Mouse (Mus musculus) cerebellum, postnatal 14 days (tissue): ENCODE data around the gene Agfg2.
"Not testable (repeated sequence)": the region's sequence is repeated elsewhere in the genome, so short reads cannot be mapped to it uniquely, and the experiment has no call there.

Experiments
- DNase-seq, 2 experiments: peaks; one replicate each; pipeline ENCODE4 v3.0.0; 2021; ENCODE audit warnings: mixed read lengths in 2 of 2

Agfg2 gene

DNA sequence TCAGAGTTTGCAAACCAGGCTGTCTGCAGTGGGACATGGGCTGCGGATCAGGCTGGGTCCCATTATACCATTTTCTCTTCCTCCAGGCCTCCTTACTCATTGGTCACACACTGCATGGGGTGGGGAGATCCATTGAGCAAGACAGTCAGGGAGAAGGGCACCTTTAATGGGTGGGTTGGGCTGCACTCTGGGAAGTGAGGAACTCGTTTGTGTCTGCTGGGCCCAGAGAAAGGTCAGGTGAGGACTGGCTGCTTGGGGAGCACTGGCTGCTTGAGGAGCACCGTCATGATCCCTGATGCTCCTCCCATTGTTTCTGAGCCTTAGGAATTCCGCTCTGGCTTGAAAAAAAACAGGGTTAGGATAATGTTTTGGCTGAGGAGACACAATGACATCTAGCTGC is 41.6 kb downstream of the Agfg2 start:
- DNase-seq: no peak

DNA sequence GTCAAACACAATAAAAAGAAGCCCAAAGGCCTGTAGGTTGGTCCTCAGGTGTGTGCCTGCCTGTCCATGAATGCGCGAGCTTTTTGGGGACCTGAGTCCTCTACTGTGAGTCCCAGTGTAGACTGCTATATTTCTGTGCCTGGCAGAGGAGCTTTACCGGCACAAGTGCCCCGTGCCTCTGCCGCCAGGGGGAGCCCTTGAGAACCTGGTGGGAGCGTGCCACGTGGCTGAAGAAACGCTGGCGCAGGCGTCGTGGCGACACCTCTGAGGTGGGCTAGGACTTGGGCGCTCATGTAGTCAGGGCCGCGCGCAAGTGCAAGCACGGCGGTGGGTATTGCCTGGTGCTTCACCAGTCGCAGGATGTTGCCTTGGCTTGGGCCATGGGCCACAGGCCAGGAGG is 43.5 kb downstream of the Agfg2 start, which contains the start of gene Sap25:
Gene Sap25, plus strand, starts transcription at position 281 of the 400 bp plus-strand sequence.
- DNase-seq: no peak

DNA sequence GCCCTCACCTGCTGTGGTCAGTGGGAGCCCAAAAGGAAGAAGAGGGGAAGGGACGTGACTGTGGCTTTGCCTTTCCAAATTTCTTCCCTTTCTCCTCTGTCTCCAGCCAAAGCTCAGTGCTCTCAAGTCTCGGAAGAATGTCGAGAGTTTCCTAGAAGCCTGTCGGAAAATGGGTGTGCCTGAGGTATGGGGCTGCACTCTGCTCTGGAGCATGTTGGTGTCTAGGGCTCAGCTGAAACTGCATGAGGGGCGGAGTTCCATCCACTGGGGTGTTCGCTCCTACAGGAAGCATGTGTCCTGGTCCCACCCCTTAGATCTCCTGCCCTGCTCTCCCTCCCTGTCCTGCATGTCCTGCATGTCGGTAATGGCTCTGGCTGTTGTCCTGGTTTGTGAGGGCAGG is 45.1 kb downstream of the Agfg2 start:
- no peak for DNase-seq

DNA sequence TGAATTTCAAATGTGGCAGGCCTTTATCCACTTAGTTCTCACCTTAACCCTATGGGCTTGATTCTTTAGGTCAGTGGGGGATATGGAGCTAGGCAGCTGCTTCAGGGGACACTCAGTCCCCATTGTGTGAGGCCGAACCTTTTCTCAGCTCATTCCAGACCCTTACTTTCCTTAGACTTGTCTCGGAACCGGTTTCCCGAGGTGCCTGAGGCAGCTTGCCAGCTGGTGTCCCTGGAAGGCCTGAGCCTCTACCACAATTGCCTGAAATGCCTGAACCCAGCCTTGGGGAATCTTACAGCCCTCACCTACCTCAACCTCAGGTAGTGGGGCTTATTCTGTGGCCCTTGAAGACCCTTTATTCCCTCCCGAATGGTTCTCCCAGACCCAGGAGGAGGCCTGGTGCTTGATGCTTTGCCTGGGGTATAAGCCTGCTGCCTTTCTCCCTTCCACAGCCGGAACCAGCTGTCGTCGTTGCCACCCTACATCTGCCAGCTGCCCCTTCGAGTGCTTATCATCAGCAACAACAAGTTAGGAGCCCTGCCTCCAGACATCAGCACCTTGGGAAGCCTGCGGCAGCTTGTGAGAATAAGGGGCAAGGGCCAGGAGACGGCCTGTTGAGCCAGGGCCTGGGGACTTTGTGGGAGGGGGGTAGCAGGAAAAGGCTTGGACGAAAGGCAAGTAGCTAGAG is 51.0 kb downstream of the Agfg2 start:
- no peak for DNase-seq

DNA sequence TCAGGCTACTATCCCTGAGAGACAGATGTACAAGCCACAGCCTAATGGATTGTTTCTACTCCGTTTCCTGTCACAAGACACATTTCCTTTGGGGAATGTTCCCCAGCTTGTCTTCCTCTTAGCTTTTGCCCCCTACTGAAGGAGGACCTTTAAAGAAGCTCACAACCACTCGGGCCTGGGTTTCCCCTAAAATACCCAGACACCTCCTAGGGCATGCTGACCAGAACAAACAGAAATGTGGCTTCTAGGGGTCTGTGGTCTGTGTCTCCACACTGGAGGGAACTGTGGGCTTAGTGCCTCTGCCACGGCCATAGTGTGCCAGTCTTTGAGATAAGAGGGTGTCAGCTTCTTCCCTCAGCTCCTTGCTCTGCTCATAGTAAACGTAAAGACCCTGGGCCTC is 52.9 kb downstream of the Agfg2 start:
- no peak for DNase-seq

DNA sequence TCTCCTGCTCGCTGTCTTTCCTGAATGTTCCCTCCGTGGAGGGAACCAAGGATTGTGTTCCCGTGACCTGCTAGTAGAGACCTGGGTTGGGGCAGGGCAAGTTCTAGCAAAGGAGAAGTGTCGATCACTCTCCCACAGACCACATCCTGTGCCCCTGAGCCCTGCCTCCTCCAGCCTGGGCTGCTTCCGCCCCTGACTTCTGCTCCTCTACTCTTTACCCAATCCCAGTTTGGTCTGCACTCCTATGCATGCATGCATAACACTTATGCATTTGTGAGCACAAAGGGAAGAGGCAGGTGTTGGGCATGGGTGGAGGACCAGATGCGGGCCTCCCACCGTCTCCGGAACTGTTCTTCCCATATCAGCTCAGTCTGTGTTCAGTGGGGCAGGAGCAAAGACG is 53.4 kb downstream of the Agfg2 start:
- no peak for DNase-seq

DNA sequence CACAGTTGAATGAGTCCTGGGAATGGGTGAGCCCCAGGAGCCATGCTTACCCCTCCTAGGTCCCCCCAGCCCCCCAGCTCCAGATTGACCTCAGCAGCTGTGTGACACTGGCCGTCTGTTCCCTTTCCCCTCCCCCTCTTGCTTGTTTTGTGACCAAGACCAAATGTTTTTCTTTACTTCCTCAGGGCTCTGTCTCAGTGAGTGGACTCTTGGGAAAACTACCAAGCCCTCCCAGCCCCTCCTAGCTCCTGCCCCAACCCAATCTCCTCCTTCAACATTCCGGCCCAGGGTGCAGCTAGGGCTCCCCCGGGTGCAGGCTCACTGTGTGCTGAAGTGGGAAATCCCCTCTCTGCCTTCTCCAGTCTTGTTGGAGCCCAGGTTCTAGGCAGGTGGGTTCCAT is 53.9 kb downstream of the Agfg2 start:
- DNase-seq: no peak

DNA sequence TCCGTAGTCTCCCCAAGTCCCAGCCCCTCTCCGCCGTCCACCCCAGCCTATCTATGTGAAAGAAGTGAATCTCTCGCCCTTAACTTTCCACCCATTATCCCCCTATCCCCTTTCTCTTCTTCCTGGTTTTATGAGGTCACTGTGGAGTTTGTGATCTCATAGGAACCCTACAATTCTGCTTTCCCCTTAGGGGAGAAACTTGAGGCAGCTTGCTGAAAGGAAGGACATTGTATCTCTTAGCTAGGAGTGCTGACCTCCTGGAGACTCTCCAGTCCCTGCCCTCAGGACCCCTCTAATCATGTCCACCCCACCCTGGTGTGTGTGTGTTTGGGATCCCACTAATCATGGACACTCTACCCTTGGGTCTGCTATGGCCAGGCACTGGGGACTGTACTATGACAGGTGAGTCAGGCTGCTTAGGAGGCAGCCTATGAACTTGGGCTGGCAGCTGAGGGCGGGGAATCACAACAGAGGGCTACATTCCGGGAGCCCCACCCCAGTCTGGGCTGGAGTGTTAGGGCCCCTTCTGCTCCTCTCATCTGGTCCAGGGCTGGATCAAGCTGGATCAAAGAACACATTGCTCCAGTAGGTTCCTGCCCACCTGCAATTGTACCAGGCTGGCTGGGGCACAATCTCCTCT is 54.5 kb downstream of the Agfg2 start:
- no peak for DNase-seq

DNA sequence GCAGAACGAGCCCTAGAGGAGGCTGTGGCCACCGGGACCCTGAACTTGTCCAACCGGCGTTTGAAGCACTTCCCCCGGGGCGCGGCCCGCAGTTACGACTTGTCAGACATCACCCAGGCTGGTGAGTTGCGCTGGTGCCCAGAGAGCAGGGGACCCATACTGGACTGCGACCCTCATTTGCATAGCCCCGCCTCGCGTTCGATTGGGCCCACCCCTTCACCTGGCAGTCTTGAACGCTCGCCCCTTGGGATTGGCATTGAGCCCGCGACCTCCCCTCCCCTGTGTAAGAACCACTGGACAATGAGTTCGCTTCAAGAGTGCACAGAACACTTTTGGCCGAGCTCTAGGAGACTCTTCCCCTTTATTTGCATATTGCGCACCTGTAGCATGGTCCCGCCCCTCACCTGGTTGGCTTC is 55.2 kb downstream of the Agfg2 start:
- DNase-seq: peak in 1 of 2 experiments; percentile 73

DNA sequence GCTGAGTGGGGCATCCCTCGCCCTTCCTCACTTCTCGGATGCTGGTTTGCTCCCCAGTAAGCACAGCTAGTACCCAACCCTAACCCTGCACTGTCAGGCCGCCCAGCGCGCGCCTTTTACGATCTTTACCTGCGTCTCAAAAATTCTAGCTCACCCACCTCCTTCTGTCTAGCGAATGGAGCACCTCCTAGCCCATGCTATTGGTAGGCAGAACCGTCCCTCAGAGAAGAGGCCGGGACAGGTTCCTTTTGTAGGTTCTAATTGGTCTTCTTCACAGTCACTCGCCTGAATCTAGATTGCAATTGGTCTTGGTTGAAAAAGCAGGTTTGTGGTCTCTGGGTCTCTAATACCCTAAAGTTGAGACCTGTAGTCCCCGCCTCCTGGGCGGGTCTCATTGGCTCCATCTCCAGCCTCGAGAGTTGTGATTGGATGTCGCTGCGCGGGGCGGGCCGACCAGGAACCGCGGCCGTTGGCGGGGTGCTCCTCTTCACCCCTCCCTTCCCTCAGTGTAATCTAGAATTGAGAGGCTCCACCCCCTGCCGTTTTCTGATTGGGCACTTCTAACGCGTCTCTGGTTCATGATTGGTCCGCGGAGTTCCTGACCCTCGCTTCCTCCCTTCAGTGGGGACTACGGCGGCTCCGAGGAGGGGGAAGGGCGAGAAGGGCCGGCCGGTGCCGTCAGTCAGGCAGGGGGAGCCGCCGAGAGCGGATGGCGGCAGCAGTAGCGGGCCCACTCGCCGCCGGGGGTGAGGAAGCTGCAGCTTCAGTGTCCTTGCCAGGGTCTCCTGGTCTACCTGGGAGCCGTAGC is 55.8 kb downstream of the Agfg2 start, which contains the start of the genes Fbxo24, Lrch4 and Gm20605:
Gene Fbxo24, minus strand, starts transcription at position 505 of the 808 bp plus-strand sequence.
Gene Lrch4, plus strand, starts transcription at position 624 of the 808 bp plus-strand sequence.
Gene Gm20605, plus strand, starts transcription at position 678 of the 808 bp plus-strand sequence.
- peak; percentile 99 to 100 for DNase-seq

DNA sequence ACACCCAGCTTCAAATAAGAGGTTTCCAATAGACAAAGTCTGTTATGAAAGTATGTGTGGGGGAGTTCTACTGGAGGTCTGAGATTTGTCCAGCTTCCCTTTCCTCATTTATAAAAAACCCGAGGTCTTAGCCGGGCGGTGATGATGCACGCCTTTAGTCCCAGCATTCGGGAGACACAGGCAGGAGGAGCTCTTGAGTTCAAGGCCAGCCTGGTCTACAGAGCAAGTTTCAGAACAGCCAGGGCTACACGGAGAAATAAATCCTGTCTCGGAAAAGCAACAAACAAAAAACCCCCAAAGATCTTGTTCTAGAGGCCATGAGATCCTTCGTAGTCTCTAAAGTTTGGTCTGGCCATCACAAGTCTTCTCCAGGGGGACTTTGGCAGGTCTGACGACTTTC is 56.5 kb downstream of the Agfg2 start:
- DNase-seq: peak in 1 of 2 experiments; percentile 29

DNA sequence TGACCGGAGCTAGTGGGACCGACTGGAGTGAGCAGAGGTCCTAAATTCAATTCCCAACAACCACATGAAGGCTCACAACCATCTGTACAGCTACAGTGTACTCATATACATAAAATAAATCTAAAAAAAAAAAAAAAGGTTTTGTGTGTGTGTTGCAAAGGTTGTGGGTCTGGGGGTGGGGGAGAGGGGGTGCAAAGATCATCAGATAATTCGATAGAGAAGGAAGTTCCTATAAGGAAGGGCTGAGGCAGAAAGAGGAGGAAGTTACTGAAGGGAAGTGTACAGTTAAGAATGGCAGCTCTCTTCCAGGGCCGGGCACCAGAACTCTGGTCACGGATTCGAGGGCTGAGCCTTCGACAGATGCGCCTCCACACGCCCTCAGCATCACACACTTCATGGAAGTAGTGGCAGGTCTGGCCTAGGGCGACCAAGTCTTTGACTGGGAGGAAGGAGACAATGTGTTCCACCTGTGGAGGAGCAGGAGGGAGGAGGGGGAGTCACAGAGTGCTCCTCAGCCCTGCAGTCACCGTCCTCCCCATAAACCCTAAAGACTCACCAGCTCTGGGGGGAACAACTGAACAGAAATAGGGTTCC is 60.5 kb downstream of the Agfg2 start:
- DNase-seq: no peak

DNA sequence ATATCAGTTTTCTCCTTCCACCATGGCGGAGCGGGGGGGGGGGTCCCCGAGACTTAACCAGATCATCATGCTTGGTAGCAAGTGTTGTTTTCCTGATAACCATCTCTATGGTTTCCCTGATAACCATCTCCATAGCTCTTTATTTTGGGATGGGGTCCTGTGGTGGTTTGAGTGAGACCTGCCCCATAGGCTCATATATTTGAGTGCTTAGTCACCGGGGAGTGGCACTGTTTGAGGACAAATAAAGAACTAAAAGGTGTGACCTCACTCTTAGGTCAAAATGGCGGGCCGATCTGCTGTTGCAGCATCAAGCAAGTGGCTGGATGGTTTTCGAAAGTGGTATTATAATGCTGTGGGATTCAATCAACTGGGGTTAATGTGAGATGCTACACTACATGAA is 69.2 kb downstream of the Agfg2 start:
- DNase-seq: no peak

DNA sequence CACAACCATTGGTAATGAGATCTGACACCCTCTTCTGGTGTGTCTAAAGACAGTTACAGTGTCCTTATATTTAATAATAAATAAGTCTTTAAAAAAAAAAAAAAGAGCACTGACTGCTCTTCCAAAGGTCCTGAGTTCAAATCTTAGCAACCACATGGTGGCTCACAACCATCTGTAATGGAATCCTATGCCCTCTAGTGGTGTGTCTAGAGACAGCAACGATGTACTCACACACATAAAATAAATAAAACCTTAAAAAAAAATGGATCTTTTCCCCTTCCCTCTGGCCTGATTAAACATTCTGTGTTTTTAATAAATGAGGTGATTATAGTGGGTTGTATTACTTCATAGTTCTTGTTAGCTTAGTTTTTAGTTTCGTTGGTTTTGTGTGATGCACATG is 69.6 kb downstream of the Agfg2 start:
- DNase-seq: not testable (repeated sequence)

DNA sequence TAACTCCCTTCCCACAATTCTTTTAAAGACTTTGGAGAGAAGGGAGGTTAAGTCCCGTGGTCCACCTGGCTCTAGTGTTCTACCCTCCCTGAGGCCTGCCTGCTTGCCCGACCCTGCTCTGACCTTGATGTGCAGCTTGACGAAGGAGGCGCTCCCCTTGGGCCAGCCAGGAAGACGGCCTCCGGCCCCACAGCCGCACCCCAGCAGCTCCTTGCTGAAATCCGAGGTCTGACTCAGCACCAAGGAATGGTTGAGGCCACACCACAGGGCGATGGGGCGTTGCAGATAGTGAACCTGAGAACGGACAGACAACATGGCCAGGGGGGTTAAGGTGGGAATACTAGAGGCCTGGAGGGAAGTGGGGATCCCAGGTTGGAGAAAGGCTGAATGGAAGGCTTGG is 71.0 kb downstream of the Agfg2 start, which contains the start of gene Pcolce:
Gene Pcolce, minus strand, starts transcription at position 235 of the 400 bp plus-strand sequence.
- no peak for DNase-seq

DNA sequence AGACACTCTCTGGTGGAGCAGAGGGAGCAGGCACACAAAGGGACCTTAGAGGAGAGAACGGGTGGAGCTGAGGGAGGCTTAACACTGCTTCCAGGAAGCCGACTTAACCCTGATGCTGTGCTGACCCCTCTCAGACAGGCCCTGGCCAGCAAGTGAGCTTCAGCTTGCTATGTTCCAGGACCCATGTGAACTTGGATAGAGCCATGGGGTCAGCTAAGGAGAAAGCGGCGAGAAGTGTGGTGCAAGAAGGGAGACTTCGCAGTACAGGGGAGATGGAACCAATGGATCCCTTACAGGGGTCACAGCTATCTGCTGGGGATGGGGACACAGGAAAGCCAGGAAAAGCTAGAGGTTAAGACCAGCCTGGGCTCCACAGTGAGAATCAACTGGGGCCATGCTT is 71.5 kb downstream of the Agfg2 start:
- DNase-seq: no peak

DNA sequence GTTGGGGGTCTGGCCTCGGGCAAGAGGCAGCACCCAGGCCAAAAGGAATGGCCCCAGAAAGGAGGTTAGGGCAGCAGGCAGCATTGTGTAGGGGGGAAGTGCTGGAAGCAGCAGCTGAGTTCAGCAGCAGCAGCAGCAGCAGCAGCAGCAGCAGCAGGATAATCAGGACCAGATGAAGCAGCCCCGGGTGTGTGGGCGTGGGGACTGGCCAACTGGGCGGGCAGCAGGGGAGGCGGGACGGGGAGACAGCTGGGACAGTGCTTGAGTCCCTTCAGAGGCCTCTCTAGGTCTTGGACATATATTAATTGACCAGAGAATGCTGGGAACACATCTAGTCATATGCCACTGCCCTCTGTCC is 73.3 kb downstream of the Agfg2 start:
- DNase-seq: no peak

DNA sequence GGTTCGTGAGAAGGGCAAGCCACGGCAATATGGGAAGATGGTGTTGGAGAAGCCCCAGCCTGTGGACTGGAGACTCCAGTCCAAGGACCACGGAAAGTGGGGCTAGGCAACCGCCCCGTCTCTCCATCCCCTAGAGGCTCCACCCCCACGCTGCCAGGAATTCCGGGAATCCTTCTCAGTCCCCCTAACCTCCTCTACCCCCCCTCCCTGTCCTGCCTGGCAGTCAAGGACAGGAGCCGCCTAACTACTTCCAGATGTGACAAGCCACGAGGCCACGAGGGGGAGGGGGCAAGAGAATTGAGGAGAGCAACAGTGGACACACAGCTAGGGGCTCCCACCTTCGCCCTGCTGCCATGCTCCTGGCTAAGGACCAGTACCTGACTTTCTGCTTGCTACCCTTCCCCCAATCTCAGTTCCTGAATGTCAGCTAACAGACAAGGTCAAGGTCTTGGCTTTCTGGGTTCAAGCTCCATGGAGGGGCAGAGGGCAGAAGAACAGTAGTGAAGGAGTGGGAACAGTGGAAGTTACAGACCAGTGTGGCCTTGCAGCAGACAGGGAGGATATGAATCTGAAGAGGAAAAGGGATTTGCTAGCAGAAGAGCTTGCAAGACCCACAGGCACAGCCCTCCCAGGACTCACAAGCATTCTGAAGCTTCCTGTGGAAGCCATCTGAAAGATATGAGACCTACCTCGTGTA is 73.8 kb downstream of the Agfg2 start:
- DNase-seq: no peak

DNA sequence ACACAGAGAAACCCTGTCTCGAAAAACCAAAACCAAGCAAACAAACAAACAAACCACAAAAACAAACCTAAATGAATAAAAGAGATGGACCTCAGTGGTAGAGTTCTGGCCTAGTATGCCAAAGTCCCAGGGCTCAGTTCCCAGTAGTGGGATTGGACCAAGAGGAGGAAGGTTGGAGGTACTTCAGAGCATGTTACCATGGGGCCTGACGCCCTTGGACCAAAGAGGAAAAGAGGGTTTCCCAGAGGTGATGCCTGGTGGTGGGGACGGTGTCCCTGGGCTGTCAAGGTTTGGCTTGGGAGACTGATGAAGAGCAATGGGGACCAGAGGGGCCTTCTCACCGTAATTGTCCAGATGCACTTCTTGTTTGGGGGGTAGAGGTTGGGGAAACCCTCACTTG is 74.5 kb downstream of the Agfg2 start:
- DNase-seq: no peak

DNA sequence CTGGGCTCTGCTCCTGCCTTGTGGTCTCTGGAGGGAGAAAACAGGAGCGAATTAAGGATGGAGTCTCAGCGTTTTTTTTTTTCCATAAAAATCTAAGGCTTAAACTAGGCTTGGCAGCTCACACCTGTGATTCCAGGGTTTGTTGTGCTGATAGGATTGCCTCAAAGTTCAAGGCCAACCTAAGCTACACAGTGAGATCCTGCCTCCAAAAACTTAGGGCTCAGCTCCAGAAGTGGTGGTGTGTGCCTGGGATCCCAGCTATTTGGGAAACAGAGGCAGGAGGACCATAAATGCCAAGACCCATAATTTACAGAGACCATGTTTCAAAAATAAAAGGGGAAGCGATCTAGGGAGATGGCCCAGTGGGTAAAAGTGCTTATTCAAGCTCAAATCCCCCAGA is 75.2 kb downstream of the Agfg2 start:
- no peak for DNase-seq

DNA sequence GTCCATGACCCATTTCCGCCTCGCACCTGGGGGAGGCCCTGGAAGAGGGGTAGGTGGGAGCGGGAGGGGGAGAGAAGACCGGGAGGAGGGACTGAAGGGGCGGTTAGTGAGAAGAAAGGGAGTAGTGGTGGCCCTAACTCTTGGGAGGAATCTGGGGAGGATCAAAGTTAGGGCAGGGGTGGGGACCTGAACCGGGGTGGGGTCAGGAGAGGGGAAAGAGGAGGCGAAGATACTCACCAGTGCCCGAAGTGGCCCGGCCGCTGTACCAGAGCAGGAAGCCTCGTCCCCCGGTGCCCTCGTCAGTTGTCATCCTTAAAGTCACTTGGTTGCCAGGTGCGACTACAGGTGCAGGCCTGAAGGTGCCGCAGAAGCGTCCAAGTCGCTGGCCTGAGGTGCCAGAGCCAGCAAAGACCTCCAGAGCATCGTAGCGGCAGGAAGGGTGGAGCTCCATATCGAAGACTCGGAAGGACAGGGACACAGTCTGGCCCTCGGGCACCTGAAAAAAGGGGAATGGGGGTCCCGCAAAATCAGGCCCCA is 75.8 kb downstream of the Agfg2 start:
- DNase-seq: no peak
